Mouse (Mus musculus): ENCODE measurements around the gene Caps2.
"Not testable (repeated sequence)": the region's sequence is repeated elsewhere in the genome, so short reads cannot be mapped to it uniquely, and the experiment has no call there.

Gene Caps2

GRCm38 (mm10) chr10:112163168-112163766, at the start of gene Caps2:
Gene Caps2, plus strand, starts transcription at chr10:112163621.
- DNase-seq (ENCODE audit: low read depth, low spot score) = no peak

GRCm38 (mm10) chr10:112125090-112125489, 38.3 kb upstream of the Caps2 start:
- not testable (repeated sequence) for DNase-seq (ENCODE audit: low read depth, low spot score)

GRCm38 (mm10) chr10:112127682-112128230, 35.7 kb upstream of the Caps2 start:
- DNase-seq (ENCODE audit: low read depth, low spot score) = not testable (repeated sequence)

GRCm38 (mm10) chr10:112132194-112132593, 31.2 kb upstream of the Caps2 start:
- DNase-seq (ENCODE audit: low read depth, low spot score) = no peak

- DNase-seq (ENCODE audit: low read depth, low spot score) = peak; percentile 24
Measured at GRCm38 (mm10) chr10:112138050-112138870, 25.2 kb upstream of the Caps2 start.

GRCm38 (mm10) chr10:112138871-112139430, 24.5 kb upstream of the Caps2 start:
- DNase-seq (ENCODE audit: low read depth, low spot score) = no peak

GRCm38 (mm10) chr10:112139834-112140233, 23.6 kb upstream of the Caps2 start:
- no peak for DNase-seq (ENCODE audit: low read depth, low spot score)

- DNase-seq (ENCODE audit: low read depth, low spot score) = peak; percentile 62
Measured at GRCm38 (mm10) chr10:112159882-112160560, 3.4 kb upstream of the Caps2 start, which contains the start of gene Glipr1l3. Gene Glipr1l3, minus strand, starts transcription at chr10:112160327.

GRCm38 (mm10) chr10:112177027-112177426, 13.6 kb downstream of the Caps2 start:
- not testable (repeated sequence) for DNase-seq (ENCODE audit: low read depth, low spot score)

GRCm38 (mm10) chr10:112193919-112194318, 30.5 kb downstream of the Caps2 start:
- not testable (repeated sequence) for DNase-seq (ENCODE audit: low read depth, low spot score)

GRCm38 (mm10) chr10:112203463-112203862, 40.0 kb downstream of the Caps2 start:
- DNase-seq (ENCODE audit: low read depth, low spot score) = no peak

- DNase-seq (ENCODE audit: low read depth, low spot score) = no peak
Measured at GRCm38 (mm10) chr10:112227073-112227472, 63.7 kb downstream of the Caps2 start.

GRCm38 (mm10) chr10:112229091-112229843, 65.8 kb downstream of the Caps2 start:
- DNase-seq (ENCODE audit: low read depth, low spot score) = not testable (repeated sequence)

GRCm38 (mm10) chr10:112232733-112233132, 69.3 kb downstream of the Caps2 start:
- not testable (repeated sequence) for DNase-seq (ENCODE audit: low read depth, low spot score)

- not testable (repeated sequence) for DNase-seq (ENCODE audit: low read depth, low spot score)
Measured at GRCm38 (mm10) chr10:112235396-112235940, 72.0 kb downstream of the Caps2 start.

- no peak for DNase-seq (ENCODE audit: low read depth, low spot score)
Measured at GRCm38 (mm10) chr10:112248273-112248672, 84.9 kb downstream of the Caps2 start.

GRCm38 (mm10) chr10:112263467-112263866, 100.0 kb downstream of the Caps2 start:
- DNase-seq (ENCODE audit: low read depth, low spot score) = no peak

Measured in CD4-positive, CD25-positive, alpha-beta regulatory T cell, adult 2 months (primary cell).